Mouse (Mus musculus) ovary, postnatal 36 days (tissue): ENCODE data around the gene Gucy2g.
"Not testable (repeated sequence)": the region's sequence is repeated elsewhere in the genome, so short reads cannot be mapped to it uniquely, and the experiment has no call there.

Experiments used
- DNase-seq: peaks from one replicate; pipeline ENCODE4 v3.0.0; 2022; ENCODE audit warnings: low spot score, mixed read lengths

Gucy2g gene

DNA sequence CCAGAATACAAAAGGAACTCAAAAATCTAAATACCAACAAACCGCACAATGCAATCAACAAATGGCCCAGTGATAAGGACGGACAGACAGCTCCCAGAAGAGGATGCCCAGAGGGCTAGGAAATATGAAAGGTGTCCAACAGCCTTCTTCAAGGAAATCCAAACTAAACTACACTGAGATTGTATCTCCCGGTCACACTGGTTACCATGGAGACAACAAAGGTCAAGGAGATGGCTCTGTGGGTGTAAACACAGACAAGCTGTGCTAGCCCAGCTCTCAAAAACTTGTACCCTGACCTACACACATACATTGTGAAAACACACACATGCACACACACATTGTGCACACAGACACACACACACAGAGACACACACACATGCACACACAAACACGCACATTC, 78.8 kb downstream of the Gucy2g start:
- DNase-seq, result no peak

DNA sequence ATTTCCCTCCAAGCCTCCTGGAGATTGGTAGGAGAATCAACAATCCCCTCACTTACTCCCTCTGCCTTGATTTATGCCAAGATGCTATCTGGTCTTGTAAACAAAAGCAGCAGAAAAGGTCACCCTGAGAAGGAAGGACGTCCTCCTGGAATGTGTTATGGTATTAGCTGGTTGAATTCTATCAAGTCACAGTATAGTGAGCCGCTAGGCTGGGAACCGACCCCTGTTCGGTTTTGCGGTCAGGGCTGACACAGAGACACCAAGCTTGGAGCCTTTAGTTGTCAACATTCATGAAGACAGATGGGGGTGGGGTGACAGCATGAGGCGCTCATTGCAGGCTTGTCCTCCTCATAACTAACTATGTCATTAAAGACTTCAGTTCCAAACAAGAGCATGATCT, 81.2 kb downstream of the Gucy2g start:
- no peak for DNase-seq

DNA sequence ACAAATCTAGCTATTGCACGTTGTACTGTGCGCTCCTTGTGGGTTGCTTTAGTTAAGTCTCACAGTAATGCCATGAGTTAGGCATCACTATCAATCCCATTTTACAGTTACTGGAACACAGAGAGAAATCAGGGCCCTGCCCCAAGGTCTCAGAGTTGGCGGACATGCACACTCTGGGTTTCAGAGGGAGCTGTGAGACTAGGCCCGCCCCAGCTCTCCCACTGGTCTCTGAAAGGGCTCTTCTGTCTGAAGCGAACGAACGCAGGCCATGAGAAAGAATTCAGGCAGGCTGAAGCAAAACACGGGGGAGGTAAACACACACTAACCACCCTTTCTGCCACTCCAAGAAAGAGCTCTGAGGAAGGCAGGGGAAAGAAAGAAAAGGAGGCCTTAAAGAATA, 82.4 kb downstream of the Gucy2g start:
- DNase-seq, result peak; percentile 69

DNA sequence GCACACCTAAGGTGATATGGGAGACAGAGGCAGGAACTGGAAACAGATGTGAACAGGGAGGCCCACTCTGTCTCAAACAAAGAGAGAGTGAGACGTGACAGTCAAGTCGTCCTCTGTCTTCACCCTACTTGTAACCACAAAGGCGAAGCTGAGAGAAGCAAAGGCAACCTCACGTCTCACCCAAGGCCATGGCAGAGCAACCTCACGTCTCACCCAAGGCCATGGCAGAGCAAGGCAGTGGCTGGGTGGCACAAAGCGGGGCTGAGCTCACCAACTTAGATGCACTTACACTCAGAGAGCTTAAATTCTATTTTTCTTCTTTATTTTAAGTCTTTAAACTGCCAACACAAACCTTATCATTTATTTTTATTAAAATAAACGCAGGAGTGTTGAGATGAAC, 84.0 kb downstream of the Gucy2g start:
- no peak for DNase-seq

DNA sequence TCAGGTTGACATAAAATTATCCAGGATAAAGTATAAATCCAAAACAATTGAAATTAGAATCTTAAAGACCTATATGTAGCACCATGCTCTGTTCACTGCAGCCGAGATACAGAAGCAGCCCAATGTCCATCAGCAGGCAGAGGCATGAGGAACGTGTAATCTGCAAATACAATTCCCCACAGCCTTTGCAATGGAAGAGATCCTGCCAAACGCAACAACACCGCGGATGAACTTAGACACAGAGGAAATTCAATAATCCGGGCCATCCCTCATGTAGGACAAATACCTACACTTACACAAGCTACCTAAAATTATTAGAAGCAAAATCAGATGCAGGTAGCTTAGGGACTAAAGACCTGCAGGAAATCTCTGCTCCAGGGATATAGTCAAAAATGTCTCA, 88.1 kb downstream of the Gucy2g start:
- no peak for DNase-seq

DNA sequence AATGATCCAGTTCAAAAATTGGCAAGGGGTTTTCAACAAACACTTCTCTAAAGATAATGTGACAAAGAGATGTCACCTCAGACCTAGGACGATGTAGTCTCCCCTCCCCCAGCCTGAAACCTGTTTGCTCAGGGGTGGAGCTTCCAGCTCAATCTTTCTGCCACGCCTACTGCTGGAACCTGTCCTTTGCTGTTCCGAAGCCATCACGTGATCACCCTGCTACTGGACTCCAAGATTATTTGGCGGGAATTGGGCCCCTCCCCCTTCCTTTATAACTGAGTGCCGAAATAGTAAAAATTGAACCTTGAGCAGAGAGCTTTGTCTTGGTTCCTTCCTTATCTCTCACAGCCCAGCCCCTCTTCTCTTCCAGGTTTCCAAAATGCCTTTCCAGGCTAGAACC, 88.8 kb downstream of the Gucy2g start:
- DNase-seq, result not testable (repeated sequence)

DNA sequence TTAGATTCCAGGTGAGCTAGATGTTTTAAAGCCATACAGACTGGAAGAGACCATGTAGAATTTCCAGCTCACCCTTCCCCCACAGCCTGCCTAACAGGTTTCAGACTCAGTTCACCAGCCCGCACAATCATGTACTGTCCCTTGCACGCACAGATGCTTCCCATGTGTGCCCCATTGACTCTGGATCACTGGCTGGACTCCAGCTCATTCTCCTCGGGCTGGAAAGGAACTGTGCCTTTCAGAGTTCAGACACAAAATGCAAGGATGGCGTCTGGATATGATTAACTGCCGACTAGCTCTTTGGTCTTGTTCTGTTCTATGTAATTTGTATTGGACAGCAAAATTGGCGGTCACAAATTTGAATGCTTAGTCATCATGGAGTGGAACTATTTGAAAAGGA, 91.4 kb downstream of the Gucy2g start:
- DNase-seq, result no peak

DNA sequence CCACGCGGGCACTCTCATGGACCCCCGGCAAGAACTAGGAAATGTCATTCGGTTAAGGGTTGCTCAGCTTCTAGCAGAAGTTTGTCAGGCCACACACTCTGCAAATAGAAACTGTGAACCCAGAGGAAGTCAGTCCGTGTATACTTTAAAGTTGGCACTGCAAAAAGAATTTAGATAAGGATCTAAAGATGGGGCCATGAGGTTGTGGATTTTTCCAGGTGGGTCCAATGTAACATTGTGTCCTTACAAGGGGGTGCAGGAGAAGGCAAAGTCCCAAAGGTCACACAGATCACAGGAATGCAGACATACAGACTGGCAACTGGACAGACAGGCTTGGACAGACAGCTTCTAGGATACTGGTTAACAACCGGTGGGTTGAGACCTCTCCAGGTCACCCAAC, 92.9 kb downstream of the Gucy2g start:
- no peak for DNase-seq
